Mouse (Mus musculus): ENCODE measurements around the gene Sdhc.
A peak's percentile ranks its signal among the peaks of the same experiment; 100 is the strongest.

DNA sequence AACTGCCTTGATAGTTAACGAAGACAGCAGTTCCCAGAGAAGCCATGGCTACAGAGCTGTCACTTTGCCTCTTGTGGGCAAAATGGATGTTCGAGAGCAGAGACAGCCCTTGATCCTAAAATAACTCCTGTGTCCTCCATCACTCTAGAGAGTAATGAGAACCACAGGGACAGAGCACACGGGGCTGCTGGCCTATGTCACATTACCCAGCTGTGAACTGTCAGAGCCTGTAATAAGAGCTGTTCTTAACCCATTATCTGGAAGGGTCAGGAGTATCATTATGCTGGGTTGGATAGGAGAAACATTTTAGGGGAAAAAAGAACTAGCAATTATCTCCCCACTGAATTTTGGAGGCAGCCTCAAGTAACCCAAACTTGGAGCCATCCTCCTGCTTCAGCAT lies 29.5 kb downstream of the Sdhc start:
- no peak for TF ChIP-seq GATA1 (IDR thresholded peaks at IDR 0.05; ENCODE audit: low read length)
- peak; percentile 36; the same call in 1 of the 3 replicates for TF ChIP-seq TAL1 (IDR thresholded peaks at IDR 0.05; ENCODE audit: low read length)
